Mouse (Mus musculus) large intestine, adult 2 months (tissue): Measurements from ENCODE around the gene Ppp1r32. TPM values are rescaled to one million over a fixed set of nuclear protein-coding genes. Genes with fewer than 3 reads are reported as not detected.

ENCODE experiments used
- DNase-seq: peaks from one replicate; pipeline ENCODE4 v3.0.0-alpha.2; 2012; ENCODE audit warnings: low read depth, low spot score
- WGBS: fragments of 180-500 bp; shearing (Covaris S2); methylation state at CpG from one replicate; pipeline ENCODE4 v1.1.7; 2018; 5-methylcytosine and 5-hydroxymethylcytosine counted together
- polyA plus RNA-seq: library from polyadenylated mRNA; depleted of rRNA; stranded (reverse); fragments of >200 nt; gene quantifications from 2 replicates; pipeline ENCODE4 v1.2.3, GENCODE M21; 2012

Gene Ppp1r32
- polyA plus RNA-seq, 1 experiment = 0.93 TPM

DNA sequence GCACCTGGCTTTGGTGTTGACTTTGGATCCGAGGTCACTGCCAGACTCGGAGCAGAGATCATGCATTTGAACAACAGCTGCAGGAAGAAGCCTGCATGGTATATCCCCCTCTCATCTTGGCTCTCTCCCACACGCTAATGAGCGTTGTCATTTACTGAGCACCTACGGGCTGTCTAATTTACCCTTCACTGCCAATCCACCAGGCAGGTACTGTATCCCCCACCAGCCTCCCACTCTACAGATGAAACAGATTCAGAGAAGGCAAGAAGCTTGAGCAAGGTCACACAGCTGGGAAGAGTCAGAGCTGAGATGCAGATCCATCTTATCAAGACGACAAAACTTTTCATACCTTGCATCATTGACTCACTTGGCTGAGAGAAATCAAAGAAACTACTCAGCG lies 21.1 kb downstream of the Ppp1r32 start:
- DNase-seq = no peak
- WGBS = 27% methylated on average over 7 of the region's 7 CpGs

DNA sequence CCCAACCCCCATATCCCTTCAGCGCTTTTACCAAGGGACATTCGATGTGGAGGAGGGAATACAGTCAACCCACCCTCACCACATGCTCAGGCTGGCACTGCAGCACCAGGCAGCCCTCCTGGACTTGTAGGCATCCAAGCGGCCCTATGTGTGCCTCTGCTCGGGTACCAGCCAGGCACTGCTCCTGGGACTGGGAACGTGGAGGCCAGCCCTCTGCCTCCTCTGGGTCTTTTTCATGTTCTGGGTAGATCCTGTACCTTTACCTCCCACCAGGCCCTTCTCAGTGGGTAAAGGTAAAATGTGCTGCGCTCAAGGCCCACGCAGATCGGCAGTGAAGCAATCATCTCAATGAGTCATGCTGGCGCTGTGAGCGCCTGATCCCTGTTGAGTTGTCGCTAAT lies 22.8 kb downstream of the Ppp1r32 start:
- DNase-seq = no peak
- WGBS = 66% methylated on average over 11 of the region's 11 CpGs

DNA sequence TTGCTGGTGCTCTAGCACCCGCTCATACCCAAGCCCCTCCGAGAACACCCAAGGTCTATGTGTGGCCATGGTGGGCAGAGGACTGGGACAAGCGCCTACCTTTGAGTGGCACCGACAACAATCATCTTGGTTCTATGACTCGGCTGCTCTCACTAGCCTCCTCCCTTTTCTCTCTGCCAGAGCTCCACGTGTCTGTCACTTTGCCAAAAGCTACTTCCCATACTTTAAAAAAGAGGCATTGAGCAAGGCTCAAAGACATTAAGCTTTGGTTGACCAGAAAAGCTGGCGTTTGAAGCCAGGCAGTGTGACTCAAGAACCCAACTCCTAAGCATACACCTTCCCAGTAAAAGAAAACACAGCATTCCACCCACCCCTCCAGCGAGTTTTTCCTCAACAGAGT lies 24.6 kb downstream of the Ppp1r32 start:
- WGBS = 12% methylated on average over 8 of the region's 8 CpGs
- no peak for DNase-seq

DNA sequence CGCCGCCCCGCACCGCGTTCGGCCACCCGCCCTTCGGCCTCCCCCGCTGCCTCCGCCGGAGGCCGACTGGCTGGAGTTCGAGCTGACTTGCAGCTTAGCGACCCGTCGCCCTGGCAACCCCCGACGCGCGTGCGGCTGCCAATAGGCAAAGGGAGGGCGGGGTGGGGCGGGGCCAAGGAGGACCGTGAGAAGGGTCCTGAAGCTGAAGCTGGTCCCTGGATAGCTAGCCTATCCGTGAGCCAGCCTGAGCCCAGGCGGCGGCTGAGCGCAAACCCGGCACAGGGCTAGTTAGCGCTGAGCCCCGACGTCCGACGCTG lies 25.3 kb downstream of the Ppp1r32 start:
- no peak for DNase-seq
- 2% methylated on average over 34 of the region's 34 CpGs for WGBS

DNA sequence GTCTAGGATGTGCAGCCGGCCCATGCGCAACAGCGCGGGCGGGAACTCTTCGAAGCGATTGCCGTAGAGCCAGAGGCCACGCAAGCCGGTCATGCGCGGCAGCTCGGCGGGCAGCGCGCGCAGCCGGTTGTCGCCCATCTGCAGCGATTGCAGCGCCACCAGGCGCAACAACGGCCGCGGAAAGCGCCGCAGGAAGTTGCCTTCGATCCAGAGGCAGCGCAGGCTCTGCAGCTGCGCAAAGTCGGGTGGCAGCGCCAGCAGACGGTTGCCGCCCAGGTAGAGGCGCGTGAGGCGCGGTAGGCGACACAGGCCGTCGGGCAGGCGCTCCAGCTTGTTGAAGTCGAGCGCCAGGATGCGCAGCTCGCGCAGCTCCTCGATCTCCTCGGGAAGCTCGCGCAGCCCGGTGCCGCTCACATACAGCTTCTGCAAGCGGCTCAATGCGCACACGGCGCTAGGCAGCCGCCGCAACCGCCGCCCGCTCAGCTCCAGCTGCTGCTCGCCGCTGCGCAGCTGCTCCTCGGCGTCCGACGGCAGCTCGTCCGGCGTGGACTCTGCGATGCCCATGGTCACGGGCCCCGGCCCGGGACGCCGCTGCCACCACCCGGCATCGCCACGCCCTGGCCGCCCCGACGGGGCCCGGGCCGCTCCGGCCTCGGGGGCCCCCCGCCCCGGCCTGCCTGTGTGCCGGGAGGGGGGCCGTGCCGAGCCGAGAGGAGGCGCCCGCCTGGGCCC lies 25.8 kb downstream of the Ppp1r32 start, which contains the start of gene Lrrc10b:
Gene Lrrc10b (minus strand): TSS at position 722 of the 732 bp plus-strand sequence.
- 2% methylated on average over 96 of the region's 96 CpGs for WGBS
- DNase-seq = no peak

DNA sequence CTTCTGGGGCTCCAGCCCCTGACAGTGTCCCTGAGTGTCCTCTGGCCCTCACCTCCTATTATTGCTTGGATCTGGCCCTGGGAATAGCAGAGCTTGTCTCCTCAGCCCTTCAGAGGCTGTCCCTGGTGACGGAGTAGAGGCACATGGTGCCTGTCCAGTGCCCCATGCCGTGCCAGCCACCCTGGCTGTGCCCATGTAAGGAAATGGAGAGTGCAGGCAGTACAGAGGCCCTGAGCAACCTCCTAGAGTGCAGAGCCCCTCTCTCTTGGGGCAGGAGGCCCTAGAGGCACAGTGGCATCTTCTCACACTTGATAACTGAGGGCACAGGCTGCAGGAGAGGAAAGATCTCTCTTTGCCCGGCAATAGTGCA lies 27.3 kb downstream of the Ppp1r32 start:
- WGBS = 59% methylated on average over 3 of the region's 3 CpGs
- no peak for DNase-seq

DNA sequence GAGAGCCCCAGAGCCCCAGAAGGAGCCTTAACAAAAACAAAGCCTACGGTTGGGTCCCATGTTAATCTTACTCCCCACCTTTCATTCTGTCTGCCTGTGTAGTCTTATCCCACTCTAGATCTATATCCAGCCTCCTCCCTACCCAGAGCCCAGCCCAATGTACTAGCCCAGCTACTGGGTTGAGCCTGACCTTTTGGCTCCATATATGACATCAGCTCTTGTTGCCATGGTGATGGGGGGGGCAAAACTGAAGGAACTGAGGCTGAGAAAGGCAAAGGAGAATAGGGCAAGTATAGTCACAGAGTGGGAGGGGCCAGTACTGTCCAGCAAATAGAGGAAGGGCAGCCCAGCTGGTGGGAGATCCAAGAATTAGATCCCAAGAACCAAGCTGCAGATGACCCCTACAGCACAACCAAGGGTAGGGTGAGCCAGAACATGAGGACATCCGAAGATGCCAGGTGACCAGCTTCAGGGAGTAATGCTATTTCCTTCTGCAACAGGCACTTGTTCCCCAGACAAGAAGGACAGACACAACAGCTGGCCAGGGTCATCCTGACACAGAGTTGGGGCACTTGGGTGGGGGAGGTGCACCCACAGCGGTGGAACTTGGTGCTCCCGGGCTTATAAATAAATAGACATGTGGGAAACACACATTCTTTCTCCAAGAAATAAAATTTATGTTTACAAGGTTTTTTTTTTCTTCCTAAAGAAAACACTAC lies 27.9 kb downstream of the Ppp1r32 start:
- DNase-seq = no peak
- 55% methylated on average over 4 of the region's 4 CpGs for WGBS

DNA sequence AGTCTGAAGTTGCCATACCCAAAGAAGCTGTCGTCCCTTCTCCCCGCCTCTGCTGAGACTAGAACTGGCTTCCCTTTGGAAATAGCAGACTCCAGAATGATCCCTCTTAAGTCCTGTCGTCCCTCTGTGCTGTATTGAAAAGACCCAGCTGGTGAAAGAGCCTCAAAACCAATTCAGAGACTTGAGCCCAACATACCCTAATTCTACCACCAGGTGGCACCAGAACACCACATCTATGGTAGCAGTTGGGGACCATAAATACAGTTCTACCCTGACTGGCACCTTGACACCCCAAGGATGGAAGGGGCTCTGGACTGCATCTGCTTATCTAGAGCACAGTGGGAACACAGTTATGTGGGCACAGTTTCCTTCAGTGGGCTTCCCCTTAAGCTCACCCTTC lies 33.0 kb downstream of the Ppp1r32 start:
- DNase-seq = peak; percentile 50
- WGBS = 6% methylated on average over 3 of the region's 3 CpGs

DNA sequence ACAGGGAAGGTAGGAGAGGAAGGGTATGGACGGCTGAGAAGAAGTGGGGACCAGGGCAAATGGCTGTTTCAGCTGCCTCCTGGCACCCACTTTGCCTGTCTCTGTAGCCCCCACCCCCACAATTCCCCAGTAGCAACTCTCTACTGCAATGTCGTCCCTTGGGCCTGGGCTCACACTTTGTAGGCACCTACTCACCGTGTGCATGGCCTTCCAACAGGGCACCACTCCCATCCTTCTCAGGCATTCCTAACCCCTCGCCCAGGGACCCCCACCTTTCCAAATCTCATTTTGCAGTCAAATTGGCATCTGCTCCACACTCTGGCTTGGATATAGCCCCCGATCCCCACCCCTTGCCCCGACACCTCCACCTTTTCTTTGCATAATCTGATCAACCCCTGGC lies 33.5 kb downstream of the Ppp1r32 start:
- WGBS = 74% methylated on average over 6 of the region's 6 CpGs
- no peak for DNase-seq

DNA sequence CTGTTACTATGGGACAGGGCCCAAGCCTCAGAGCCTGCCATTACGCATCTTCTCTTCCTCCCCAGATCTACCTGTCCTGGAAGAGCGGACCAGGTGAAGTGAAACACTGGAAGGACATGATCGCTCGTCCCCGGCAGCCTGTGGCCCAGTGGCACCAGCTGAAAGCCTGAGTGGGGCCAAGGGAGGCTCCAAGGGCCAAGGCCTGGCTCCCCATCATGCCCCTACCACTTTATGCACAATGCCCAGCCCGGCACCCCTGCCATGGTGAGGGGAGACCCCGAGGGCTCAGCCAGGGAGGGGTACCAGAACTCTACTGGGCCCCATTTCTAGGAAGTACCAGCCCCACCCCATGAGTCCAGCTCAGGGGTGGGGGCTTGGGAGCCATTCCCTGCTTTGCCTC lies 34.5 kb downstream of the Ppp1r32 start:
- 90% methylated on average over 7 of the region's 7 CpGs for WGBS
- DNase-seq = no peak

DNA sequence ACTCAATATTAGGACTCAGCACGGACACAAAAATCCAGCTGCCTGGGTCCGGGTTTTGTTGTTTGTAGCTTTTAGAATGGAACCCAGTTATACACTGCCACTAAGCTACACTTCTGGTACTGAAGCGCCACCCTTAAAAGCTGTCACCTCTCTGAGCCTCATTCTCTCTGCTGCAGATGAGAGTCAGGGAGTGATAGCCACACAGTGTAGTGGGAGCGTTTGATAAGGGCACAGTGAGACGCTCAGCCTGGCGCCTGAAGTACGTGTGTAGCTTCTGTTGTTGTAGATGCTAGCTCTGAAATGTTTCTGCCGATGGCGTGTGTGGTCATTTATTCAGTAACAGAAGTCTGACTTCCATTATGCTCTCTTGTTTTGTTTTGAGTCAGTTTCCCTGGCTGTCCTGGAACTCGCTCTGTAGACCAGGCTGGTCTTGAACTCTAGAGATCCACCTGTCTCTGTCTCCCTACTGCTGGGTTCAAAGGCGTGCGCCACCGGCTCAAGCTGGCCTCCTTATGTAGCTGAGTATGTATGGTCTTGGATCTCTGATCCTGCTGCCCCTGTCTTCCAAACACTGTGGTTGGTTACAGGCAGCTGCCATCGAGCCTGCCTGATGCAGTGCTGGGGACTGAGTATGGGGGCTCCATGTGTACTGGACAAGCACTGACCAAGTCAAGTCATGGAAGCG lies 37.9 kb downstream of the Ppp1r32 start:
- 91% methylated on average over 15 of the region's 15 CpGs for WGBS
- DNase-seq = no peak

DNA sequence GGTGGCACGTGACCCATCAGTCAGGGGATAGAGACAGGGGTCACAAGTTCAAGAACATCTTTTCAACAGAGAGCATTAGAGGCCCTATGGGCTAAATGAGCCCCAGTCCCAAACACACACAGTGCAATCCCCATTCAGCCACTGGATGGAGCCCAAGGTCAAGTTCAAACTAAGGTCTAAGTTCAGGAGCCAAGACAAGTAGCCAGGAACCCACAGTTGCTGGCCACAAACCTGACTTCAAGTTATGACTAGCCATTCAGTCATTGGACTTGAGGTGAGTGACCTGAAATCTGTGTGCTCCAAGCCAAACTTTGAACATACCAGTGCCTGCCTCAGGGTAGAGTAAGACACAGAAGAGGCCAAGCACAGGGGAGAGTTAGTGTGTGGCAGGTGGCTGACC lies 45.2 kb downstream of the Ppp1r32 start:
- DNase-seq = no peak
- WGBS = 81% methylated on average over 1 of the region's 1 CpGs

DNA sequence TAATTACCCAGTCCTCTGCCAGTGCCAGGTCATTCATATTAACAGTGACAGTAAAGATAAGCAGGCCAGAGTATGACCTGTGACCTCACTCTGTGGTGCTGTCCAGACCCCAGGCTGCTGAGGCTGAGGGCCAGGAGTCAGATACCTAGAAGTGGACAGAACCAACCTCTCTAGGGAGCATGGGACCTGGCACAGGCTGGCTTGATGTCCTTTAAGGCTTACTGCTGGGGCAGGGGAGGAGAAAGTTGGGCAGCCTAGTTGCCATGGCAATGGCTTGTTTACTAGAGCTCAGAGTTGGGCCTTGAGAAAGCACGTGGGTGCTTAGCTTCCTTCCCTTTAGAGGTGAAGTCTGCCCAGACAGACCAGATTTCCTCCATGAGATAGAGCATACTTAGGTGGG lies 46.0 kb downstream of the Ppp1r32 start:
- no peak for DNase-seq
- WGBS = 13% methylated on average over 1 of the region's 1 CpGs

DNA sequence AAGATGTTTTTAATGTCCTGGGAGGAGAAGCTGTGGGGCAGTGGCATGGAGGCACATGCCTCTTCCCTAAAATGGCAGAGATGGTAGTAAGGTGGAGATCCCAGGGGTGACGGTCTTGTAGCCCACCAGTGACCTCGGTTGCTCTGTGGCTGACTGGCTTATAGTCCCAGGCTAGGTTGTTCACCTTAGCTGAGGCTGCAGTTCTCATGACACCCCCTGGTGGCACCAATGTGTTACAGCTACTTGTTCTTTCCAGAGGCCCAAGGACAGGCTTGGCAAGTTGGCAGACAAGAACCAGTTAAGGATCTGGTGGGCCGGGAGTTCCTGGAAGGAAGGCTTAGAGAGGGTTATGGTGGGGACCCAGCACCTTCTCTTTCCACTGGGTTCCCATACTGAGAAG lies 46.8 kb downstream of the Ppp1r32 start:
- peak; percentile 57 for DNase-seq
- 10% methylated on average over 3 of the region's 3 CpGs for WGBS

DNA sequence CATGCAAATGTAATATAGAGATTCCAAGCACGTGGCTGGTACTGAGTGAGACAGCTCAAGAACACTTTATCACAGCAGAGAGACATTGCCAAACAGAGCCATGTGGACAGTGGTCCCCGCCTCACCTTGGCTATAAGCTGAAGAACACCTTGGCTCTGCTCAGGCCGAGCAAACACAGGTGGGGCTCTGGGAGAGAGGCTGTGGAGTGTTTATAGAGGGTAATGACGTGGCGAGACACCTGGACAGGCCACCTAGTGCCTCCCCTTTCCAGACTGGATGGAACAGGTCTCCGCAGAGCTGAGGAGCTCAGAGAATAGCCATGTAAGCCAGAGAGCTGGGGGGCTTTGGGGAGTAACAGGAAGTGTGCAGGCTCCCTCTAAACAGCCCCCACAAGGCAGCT lies 47.8 kb downstream of the Ppp1r32 start:
- DNase-seq = peak; percentile 68
- 24% methylated on average over 6 of the region's 6 CpGs for WGBS

DNA sequence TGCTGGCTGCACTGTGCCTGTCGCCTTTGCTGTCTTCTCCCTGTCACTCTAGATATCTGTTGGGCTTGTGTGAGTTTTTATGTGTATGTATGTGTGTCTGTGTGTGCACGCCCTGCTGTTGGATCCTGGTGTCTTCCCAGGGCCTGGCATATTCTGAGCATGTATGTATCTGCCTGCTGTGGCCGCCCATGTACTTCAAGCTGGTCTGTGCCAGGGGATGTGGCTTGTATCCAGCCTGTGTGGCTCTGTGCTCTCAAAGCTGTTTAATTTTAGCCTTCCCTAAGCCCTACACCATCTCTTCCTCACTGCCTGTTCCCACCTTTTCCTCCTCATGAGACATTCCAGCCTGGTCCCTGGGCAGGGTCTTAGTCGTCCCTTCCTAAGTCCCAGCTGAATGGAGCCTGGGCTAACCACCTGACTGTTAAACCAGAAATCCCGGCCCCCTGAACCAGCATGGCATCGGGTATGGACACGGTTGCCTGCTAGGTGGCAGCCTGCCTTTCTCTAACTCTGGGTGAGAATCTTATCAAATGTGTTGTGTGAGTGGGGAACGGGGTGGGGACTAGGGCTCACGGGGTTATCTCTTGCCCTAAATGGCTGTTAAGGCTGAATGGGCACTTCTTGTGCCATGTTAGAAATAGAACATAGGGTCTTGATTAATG lies 48.7 kb downstream of the Ppp1r32 start:
- 72% methylated on average over 9 of the region's 9 CpGs for WGBS
- DNase-seq = no peak

DNA sequence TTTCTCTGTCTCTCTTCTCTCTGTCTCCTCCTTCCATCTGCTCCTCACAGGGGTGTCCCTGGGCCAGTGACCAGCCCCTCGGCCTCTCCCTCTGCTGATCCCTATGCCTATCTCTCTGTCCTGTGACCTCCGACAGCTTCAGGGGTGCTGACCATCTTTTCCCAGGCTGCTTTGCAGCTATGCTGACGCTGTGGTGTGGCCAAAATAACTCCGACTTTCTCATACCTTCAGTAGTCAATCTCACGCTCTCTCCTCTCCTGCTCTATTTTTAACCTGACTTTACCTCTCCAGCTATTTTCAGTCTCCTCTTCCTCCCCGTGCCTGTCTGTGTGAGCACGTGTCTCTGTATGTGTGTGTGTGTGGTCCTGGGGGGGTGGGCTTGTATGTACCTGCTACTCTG lies 49.5 kb downstream of the Ppp1r32 start:
- WGBS = 85% methylated on average over 7 of the region's 7 CpGs
- no peak for DNase-seq

DNA sequence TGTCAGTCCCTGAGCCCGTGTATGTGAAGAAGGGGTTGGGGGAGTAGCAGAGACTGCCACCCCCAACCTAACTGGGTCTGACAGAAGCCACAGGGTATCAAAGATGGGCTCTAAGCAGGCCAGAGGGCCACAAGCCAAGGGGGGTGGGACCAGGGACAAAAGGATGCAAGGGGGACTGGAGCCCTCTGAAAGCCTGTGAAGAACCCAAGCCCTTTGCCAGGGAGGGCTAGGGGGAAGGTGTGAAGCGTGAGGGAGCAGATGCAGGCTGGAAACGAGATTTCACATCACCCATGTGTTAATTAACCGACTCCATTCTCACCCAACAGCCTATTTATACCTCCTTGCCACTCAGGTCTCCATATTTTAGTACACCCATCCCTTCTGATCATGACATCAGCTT lies 50.9 kb downstream of the Ppp1r32 start:
- 69% methylated on average over 4 of the region's 4 CpGs for WGBS
- DNase-seq = no peak

DNA sequence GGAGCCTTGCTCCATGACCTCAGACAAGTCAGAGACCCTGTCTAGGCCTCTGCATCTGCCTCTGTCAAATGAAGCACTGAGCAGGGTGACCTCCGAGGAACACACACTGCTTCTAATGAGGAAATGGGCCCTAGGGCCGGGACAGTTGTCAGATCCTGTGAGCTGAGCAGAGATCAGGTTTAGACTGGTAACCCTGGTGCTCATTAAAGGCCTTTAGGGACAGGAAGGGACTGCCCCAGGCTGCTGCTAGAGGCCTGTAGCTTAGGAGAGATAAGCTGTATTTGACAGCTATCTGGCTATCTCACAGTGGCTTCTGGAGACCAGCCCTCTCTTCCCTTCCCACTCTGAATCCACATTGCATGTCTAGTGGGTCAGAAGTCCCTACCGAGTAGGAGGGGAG lies 51.3 kb downstream of the Ppp1r32 start:
- 55% methylated on average over 3 of the region's 3 CpGs for WGBS

DNA sequence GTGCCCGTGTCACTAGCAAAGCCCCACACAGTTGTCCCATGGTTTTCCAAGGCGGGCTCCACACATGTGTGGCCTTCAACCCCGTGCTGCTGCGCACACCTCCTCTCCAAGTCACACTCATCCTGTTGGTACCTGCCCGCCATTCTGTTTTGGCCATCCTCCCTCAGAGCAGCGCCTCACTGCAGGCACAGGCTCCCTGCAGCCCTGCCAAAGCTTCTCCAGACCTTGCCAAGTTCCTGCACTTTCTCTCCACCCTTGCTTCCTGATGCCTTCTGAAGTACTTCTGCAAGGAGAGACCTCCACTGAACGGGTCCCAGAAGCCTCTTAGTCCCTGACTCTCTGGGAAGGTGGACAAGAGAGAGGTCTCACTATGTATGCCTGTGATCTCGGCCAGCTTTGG lies 53.4 kb downstream of the Ppp1r32 start:
- WGBS = 65% methylated on average over 8 of the region's 8 CpGs
- no peak for DNase-seq

More for the DNA sequence above, 51.3 kb downstream of the Ppp1r32 start:
- no peak for DNase-seq
